Mouse (Mus musculus) limb, embryonic 15.5 days (tissue): ENCODE data around the gene Fbxl15. TPM values are rescaled to one million over a fixed set of nuclear protein-coding genes. Genes with fewer than 3 reads are reported as not detected.

Experiments used
- ATAC-seq: fragments of 200-750 bp; cut with Nextera tagmentation; 2 replicates; pipeline ENCODE4 v1.8.0; 2017; ENCODE audit warnings: low read depth, moderate TSS enrichment; ENCODE audit not compliant: insufficient number of reproducible peaks, low FRiP score, low TSS enrichment
- H3K27ac ChIP-seq: fragments of 300-500 bp; sonication (generic); 2 replicates; pipeline ENCODE4 v1.5.1; 2015; ENCODE audit warnings: moderate library complexity, mild to moderate bottlenecking, inconsistent platforms
- H3K27me3 ChIP-seq: fragments of 300-500 bp; sonication (generic); 2 replicates; pipeline ENCODE4 v1.6.1; 2015; ENCODE audit warnings: inconsistent platforms
- H3K36me3 ChIP-seq: fragments of 300-500 bp; sonication (generic); 2 replicates; pipeline ENCODE4 v1.6.1; 2015; ENCODE audit warnings: inconsistent platforms
- H3K4me1 ChIP-seq: fragments of 300-500 bp; sonication (generic); 2 replicates; pipeline ENCODE4 v1.6.1; 2015; ENCODE audit warnings: inconsistent platforms
- H3K4me2 ChIP-seq: fragments of 300-500 bp; sonication (generic); 2 replicates; pipeline ENCODE4 v1.6.1; 2015; ENCODE audit warnings: mild to moderate bottlenecking, inconsistent platforms
- H3K4me3 ChIP-seq: fragments of 300-500 bp; sonication (generic); 2 replicates; pipeline ENCODE4 v1.5.1; 2015; ENCODE audit warnings: mild to moderate bottlenecking, inconsistent platforms
- H3K9ac ChIP-seq: fragments of 300-500 bp; sonication (generic); 2 replicates; pipeline ENCODE4 v1.6.1; 2015; ENCODE audit warnings: inconsistent platforms
- H3K9me3 ChIP-seq: fragments of 300-500 bp; sonication (generic); 2 replicates; pipeline ENCODE4 v1.6.1; 2016; ENCODE audit warnings: inconsistent platforms
- WGBS: fragments of 180-500 bp; shearing (Covaris S2); methylation state at CpG from one replicate; pipeline ENCODE4 v1.1.7; 2015; 5-methylcytosine and 5-hydroxymethylcytosine counted together
- polyA plus RNA-seq: library from polyadenylated mRNA; unstranded; fragments of >200 nt; fragmentation: Nextera tagmentation; extraction: Ambion mirVana; gene quantifications from 2 replicates; pipeline ENCODE4 v1.2.1, GENCODE M21; 2015

Gene Fbxl15
- polyA plus RNA-seq, 1 experiment from 2014 or later = 12.8 TPM

DNA sequence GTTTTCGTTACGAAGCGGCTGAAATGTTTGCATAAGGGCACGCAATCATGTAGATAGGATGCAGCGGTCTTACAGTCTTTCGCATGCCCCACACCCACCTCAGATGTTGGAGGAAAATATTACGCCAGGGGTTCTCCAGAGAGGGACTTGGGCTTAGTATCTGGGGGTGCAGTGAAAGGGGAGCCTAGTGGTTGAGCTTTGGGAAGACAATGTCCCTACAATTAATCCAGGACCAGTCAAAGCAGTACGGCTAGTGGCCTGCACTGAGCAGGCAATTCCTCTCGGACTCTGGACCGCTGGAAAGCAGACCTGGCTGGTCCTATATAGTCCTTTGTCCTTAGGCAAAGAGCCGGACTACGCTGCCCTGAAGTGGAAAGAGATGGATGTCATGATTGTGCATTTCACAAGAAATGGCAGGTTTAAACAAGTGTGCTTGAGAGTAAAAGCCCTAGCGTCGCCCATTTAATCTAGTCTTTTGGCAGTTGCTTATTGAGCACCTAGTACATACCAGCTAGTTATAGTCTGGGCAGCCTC is 386 bp upstream of the Fbxl15 start:
- H3K4me2 ChIP-seq = peak overlapping the region; percentile 100
- peaks cover 55% of the 10 kb centered on the region for H3K27me3 ChIP-seq
- H3K36me3 ChIP-seq = peaks cover 26% of the 10 kb centered on the region
- H3K27ac ChIP-seq = peak overlapping the region; percentile 90; the same call in 1 of the 2 replicates
- H3K9me3 ChIP-seq = no peaks in the 10 kb centered on the region
- peaks cover 33% of the 10 kb centered on the region for H3K4me1 ChIP-seq
- no peak overlapping the region for H3K9ac ChIP-seq
- no peak for ATAC-seq
- peak overlapping the region; percentile 75 for H3K4me3 ChIP-seq
- 32% methylated on average over 14 of the region's 14 CpGs for WGBS

DNA sequence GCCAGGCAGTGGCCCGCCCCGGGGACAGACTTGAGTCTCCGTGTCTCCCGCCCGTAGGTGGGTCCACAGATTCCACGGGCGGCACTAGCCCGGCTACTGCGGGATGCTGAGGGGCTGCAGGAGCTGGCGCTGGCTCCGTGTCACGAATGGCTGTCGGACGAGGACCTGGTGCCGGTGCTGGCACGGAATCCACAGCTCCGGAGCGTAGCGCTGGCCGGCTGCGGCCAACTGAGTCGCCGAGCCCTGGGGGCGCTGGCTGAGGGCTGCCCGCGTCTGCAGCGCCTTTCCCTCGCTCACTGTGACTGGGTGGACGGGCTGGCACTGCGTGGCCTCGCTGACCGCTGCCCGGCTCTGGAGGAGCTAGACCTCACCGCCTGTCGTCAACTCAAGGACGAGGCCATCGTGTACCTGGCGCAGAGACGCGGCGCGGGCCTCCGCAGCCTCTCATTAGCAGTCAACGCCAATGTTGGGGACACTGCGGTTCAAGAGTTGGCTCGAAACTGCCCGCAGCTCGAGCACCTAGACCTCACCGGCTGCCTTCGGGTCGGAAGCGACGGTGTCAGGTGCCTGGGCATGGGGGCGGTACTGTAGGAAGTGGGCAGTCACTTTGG is 1.2 kb downstream of the Fbxl15 start:
- H3K4me3 ChIP-seq = peak overlapping the region; percentile 75
- peak overlapping the region; percentile 64 for H3K9ac ChIP-seq
- 1% methylated on average over 54 of the region's 54 CpGs for WGBS
- ATAC-seq = no peak; the same call in 1 of the 2 replicates
- peaks cover 28% of the 10 kb centered on the region for H3K36me3 ChIP-seq
- H3K27me3 ChIP-seq = peaks cover 40% of the 10 kb centered on the region
- peak overlapping the region; percentile 90 for H3K27ac ChIP-seq
- no peaks in the 10 kb centered on the region for H3K9me3 ChIP-seq
- peak overlapping the region; percentile 100 for H3K4me2 ChIP-seq
- H3K4me1 ChIP-seq = peaks cover 32% of the 10 kb centered on the region

GRCm38 (mm10) chr19:46329951-46330350 is 2.0 kb downstream of the Fbxl15 start:
- 7% methylated on average over 16 of the region's 16 CpGs for WGBS
- Histone ChIP-seq H3K4me3 (no peak overlapping the region), H3K9ac (no peak overlapping the region), H3K27ac (no peak overlapping the region), H3K9me3 (no peaks in the 10 kb centered on the region), H3K27me3 (peaks cover 32% of the 10 kb centered on the region), H3K4me1 (peaks cover 32% of the 10 kb centered on the region), H3K36me3 (peaks cover 28% of the 10 kb centered on the region), H3K4me2 (peak overlapping the region; percentile 17)
- ATAC-seq = no peak

DNA sequence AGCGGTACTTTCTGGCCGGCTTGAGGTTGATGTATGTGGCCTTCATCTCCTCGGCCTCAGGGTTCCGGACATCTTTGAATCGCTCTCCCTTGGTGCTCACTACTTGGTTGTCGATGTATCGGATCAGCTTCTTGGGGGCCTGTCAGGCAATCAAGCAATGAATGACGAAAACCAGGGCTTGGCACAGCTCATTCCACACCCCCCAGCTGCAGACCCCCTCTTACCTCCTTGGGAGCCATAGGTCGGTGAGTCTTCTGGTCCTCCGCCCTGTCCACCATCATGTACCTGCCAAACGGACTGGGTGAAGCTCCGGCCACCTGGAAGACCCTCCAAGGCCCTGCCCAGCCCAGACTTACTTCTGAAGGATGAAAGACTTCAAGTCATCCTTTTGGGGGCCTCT is 2.7 kb downstream of the Fbxl15 start:
- WGBS = 93% methylated on average over 12 of the region's 12 CpGs
- H3K9ac ChIP-seq = no peak overlapping the region
- H3K27me3 ChIP-seq = peaks cover 24% of the 10 kb centered on the region
- H3K9me3 ChIP-seq = no peaks in the 10 kb centered on the region
- H3K36me3 ChIP-seq = peaks cover 28% of the 10 kb centered on the region
- H3K4me3 ChIP-seq = no peak overlapping the region
- H3K27ac ChIP-seq = no peak overlapping the region
- no peak for ATAC-seq
- no peak overlapping the region for H3K4me2 ChIP-seq
- H3K4me1 ChIP-seq = peaks cover 32% of the 10 kb centered on the region

DNA sequence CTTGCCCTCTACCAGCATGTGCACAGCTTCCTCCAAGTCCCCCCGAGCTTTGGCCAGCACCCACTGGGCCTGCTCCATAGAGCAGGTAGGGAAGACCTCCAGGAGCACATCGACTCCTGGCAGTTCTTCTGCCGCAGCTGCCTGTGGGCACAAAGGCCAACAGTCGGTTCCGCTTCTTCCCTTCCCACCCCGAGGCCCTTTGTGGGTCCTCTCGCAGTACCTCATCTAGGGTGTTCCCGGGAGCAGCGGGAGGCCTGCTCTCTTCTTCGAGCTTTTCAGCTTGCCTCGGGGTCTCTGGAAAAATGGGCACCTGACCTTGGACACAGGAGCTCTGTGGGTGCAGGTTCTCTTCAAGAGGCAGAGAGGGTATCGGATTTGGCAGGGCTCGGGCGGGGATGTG is 3.3 kb downstream of the Fbxl15 start:
- no peak overlapping the region for H3K4me3 ChIP-seq
- 91% methylated on average over 14 of the region's 14 CpGs for WGBS
- no peak overlapping the region for H3K27ac ChIP-seq
- peaks cover 18% of the 10 kb centered on the region for H3K27me3 ChIP-seq
- H3K9me3 ChIP-seq = no peaks in the 10 kb centered on the region
- ATAC-seq = no peak
- H3K4me1 ChIP-seq = peaks cover 32% of the 10 kb centered on the region
- H3K9ac ChIP-seq = no peak overlapping the region
- peaks cover 28% of the 10 kb centered on the region for H3K36me3 ChIP-seq
- no peak overlapping the region for H3K4me2 ChIP-seq

DNA sequence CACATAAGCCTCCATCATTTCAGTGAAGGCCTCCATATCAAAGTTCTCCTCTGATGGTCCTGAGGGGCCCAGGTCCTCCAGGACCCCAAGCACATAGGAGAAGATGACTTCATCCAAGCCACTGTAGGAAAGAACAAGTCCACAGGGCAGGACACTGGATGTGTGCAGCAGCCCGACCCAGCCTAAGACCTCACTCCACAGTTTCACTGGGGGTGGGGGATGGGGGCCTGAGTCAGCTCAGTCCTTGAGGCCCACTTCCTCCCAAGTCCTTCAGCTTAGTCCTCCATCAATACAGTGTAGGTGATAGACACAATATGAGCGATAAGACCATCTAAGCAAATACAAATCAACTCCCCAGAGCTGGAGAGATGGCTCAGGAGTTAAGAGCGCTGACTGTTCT is 4.0 kb downstream of the Fbxl15 start:
- peaks cover 12% of the 10 kb centered on the region for H3K27me3 ChIP-seq
- H3K4me1 ChIP-seq = peaks cover 27% of the 10 kb centered on the region
- H3K9ac ChIP-seq = no peak overlapping the region
- no peak overlapping the region for H3K4me2 ChIP-seq
- no peak overlapping the region for H3K4me3 ChIP-seq
- 89% methylated on average over 3 of the region's 3 CpGs for WGBS
- H3K9me3 ChIP-seq = no peaks in the 10 kb centered on the region
- peaks cover 28% of the 10 kb centered on the region for H3K36me3 ChIP-seq
- H3K27ac ChIP-seq = no peak overlapping the region
- no peak for ATAC-seq

DNA sequence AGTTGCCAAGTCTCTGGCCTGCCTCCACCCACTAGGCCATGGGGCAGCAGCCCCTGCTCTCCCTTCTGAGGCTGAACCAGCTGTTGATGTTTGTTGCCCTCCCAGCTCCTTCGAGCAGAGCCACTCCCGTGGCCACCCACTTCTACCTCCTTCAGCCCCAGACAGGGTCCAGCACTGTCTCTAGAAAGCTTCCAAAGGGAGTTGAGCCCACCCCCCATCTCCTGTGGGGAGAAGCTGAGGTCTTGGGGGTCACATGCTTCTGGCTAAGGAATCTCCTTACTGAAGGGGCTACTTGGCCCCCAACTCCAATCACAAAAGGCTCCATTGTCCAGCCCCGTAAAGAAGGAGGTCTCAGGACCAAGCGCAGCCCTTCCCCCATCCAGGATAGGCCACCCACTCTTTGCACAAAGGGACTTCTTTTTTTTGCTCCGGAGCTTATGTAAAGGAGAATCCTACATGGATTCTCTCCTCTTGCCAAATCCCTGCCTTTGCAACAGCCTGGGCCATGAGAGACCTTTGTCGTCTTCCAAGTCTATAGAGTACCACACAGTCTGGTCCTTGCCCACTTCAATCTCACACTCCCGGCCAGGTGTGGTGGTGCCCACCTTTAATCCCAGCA is 4.8 kb downstream of the Fbxl15 start:
- Histone ChIP-seq H3K4me2 (no peak overlapping the region), H3K4me3 (no peak overlapping the region), H3K9ac (no peak overlapping the region), H3K27ac (no peak overlapping the region), H3K4me1 (peaks cover 24% of the 10 kb centered on the region), H3K9me3 (no peaks in the 10 kb centered on the region), H3K27me3 (0 out of 2 replicates have a peak, but pooled peaks cover 3% of the 10 kb centered on the region), H3K36me3 (peaks cover 28% of the 10 kb centered on the region)
- no peak for ATAC-seq
- 70% methylated on average over 7 of the region's 7 CpGs for WGBS

GRCm38 (mm10) chr19:46333906-46334305 is 5.9 kb downstream of the Fbxl15 start:
- no peaks in the 10 kb centered on the region for H3K9me3 ChIP-seq
- 88% methylated on average over 3 of the region's 3 CpGs for WGBS
- no peak overlapping the region for H3K27ac ChIP-seq
- 0 out of 2 replicates have a peak, but pooled peaks cover 3% of the 10 kb centered on the region for H3K27me3 ChIP-seq
- ATAC-seq = no peak
- H3K4me1 ChIP-seq = peaks cover 26% of the 10 kb centered on the region
- no peak overlapping the region for H3K9ac ChIP-seq
- H3K4me2 ChIP-seq = no peak overlapping the region
- peaks cover 28% of the 10 kb centered on the region for H3K36me3 ChIP-seq
- H3K4me3 ChIP-seq = no peak overlapping the region

GRCm38 (mm10) chr19:46337719-46338330 is 9.8 kb downstream of the Fbxl15 start:
- 39% methylated on average over 15 of the region's 15 CpGs for WGBS
- Histone ChIP-seq H3K27ac (no peak overlapping the region), H3K9ac (peak overlapping the region; percentile 64), H3K9me3 (no peaks in the 10 kb centered on the region), H3K36me3 (no peaks in the 10 kb centered on the region), H3K4me2 (peak overlapping the region; percentile 73), H3K4me3 (peak overlapping the region; percentile 74), H3K27me3 (0 out of 2 replicates have a peak, but pooled peaks cover 5% of the 10 kb centered on the region), H3K4me1 (peaks cover 25% of the 10 kb centered on the region)
- no peak for ATAC-seq

DNA sequence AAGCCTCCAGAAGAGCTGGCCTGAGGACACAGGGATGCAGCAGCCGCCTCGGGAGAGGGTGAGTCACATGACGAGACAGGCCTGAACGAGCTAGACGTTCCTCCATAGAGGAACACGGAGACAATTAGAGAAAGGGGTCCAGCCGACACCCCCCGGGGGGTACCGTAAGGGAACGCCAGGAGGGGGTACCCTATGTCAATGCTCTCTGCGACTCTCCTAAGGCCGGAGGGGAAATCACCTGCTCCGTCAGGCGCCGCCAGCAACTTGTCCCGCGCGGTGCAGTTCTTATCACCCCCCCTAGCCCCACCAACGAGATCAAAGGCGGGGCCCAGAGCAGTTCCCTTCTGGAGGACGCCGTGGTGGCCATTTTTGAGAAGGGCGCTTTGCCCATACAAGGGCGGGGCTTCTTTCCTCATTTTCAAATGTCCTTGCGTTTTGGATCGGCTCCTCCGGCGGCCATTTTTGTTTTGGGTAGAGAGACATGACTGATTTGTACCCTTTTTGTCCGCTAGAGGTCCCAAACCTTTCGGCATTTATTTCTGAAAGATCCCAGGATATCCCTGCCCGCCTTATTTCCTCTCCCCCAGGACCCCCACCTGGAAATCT is 10.4 kb downstream of the Fbxl15 start, which contains the start of gene Cuedc2:
Gene Cuedc2 (minus strand): TSS at position 372 of the 606 bp plus-strand sequence.
- no peaks in the 10 kb centered on the region for H3K9me3 ChIP-seq
- peak within 1 kb of the TSS; percentile 78 for H3K27ac ChIP-seq
- peaks cover 25% of the 10 kb centered on the region for H3K4me1 ChIP-seq
- WGBS = under 1% methylated on average over 31 of the region's 31 CpGs
- peak within 1 kb of the TSS; percentile 74 for H3K4me3 ChIP-seq
- H3K9ac ChIP-seq = peak within 1 kb of the TSS; percentile 64
- 0 out of 2 replicates have a peak, but pooled peaks cover 5% of the 10 kb centered on the region for H3K27me3 ChIP-seq
- H3K36me3 ChIP-seq = no peaks in the 10 kb centered on the region
- ATAC-seq = peak; percentile 81
- peak within 1 kb of the TSS; percentile 73 for H3K4me2 ChIP-seq

- no peak overlapping the region for H3K9ac ChIP-seq
- WGBS = 51% methylated on average over 6 of the region's 6 CpGs
- H3K9me3 ChIP-seq = no peaks in the 10 kb centered on the region
- ATAC-seq = no peak
- peak overlapping the region; percentile 73 for H3K4me2 ChIP-seq
- H3K36me3 ChIP-seq = no peaks in the 10 kb centered on the region
- H3K4me3 ChIP-seq = peak overlapping the region; percentile 74
- H3K27me3 ChIP-seq = 0 out of 2 replicates have a peak, but pooled peaks cover 5% of the 10 kb centered on the region
- peaks cover 25% of the 10 kb centered on the region for H3K4me1 ChIP-seq
- H3K27ac ChIP-seq = peak overlapping the region; percentile 78
Observed at GRCm38 (mm10) chr19:46338942-46339286, 10.9 kb downstream of the Fbxl15 start.
